Mouse (Mus musculus) brain, adult 2 months (tissue): ENCODE results near the gene Olfr1211.

ENCODE experiments used
- DNase-seq: peaks from one replicate; pipeline ENCODE4 v3.0.0; 2011; ENCODE audit warnings: low read depth, low spot score

The Olfr1211 gene

GRCm38 (mm10) chr2:88938011-88938410 is at the start of gene Olfr1211:
Gene Olfr1211, minus strand, starts transcription at chr2:88938111.
- DNase-seq, result peak; percentile 4

GRCm38 (mm10) chr2:88980181-88980580 is 42.3 kb upstream of the Olfr1211 start, which contains the start of gene Gm13762:
Gene Gm13762, minus strand, starts transcription at chr2:88980281.
- no peak for DNase-seq

GRCm38 (mm10) chr2:88953669-88954068 is 15.8 kb upstream of the Olfr1211 start, which contains the start of gene Olfr1212:
Gene Olfr1212, plus strand, starts transcription at chr2:88953969.
- no peak for DNase-seq

GRCm38 (mm10) chr2:88915057-88915456 is 22.9 kb downstream of the Olfr1211 start, which contains the start of gene Olfr1209:
Gene Olfr1209, minus strand, starts transcription at chr2:88915157.
- no peak for DNase-seq

GRCm38 (mm10) chr2:88902211-88902610 is 35.7 kb downstream of the Olfr1211 start, which contains the start of gene Olfr1208:
Gene Olfr1208, minus strand, starts transcription at chr2:88902311.
- DNase-seq, result no peak
